Mouse (Mus musculus): ENCODE measurements around the gene Smcp. TPM values are rescaled to one million over a fixed set of nuclear protein-coding genes. Genes with fewer than 3 reads are reported as not detected.

The Smcp gene
- polyA plus RNA-seq, 1 experiment: not detected

DNA sequence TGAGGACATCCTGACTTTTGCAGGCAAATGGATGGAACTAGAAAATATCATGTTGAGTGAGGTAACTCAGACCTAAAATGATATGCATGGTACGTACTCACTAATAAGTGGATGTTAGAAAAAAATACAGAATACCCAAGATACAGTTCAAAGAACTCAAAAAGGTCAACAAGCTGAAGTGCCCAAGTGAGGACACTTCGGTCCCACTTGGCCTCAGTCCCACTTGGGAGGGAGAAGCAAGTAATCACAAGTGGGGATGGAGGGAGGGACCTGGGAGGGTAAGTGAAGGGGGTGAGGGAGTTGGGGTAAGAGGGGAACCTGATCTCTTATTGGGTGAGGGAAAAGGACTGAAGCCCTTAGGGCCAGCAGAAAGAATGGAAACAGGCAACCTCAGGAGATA lies 20.0 kb downstream of the Smcp start:
- Histone ChIP-seq H3K9me3 (replicated peaks; ENCODE audit: control insufficient read depth, insufficient read depth, low read length, poor library complexity, severe bottlenecking) (no peaks in the 10 kb centered on the region), H3K27me3 (ENCODE audit: control insufficient read depth, insufficient read depth, low read length, poor library complexity, severe bottlenecking) (no peaks in the 10 kb centered on the region), H3K4me1 (ENCODE audit: control insufficient read depth, insufficient read depth, low read length) (no peaks in the 10 kb centered on the region), H3K27ac (ENCODE audit: insufficient read depth, low read length) (no peak overlapping the region), H3K4me3 (ENCODE audit: low read depth, low read length) (no peak overlapping the region), H3K36me3 (ENCODE audit: control insufficient read depth, insufficient read depth, low read length, poor library complexity, severe bottlenecking) (no peaks in the 10 kb centered on the region), H3K9ac (ENCODE audit: low read depth, poor library complexity, severe bottlenecking) (no peak overlapping the region)
- TF ChIP-seq CTCF (IDR thresholded peaks at IDR 0.05; ENCODE audit: low read depth, low read length) (no peak), EP300 (IDR thresholded peaks at IDR 0.05; ENCODE audit: insufficient read depth, low read depth, low read length) (no peak), POLR2A (IDR thresholded peaks at IDR 0.05; ENCODE audit: insufficient read depth, low read length) (no peak)

GRCm38 (mm10) chr3:92565418-92565817 lies 23.4 kb downstream of the Smcp start:
- TF ChIP-seq EP300 (IDR thresholded peaks at IDR 0.05; ENCODE audit: insufficient read depth, low read depth, low read length) (no peak), CTCF (IDR thresholded peaks at IDR 0.05; ENCODE audit: low read depth, low read length) (no peak), POLR2A (IDR thresholded peaks at IDR 0.05; ENCODE audit: insufficient read depth, low read length) (no peak)
- Histone ChIP-seq H3K27me3 (ENCODE audit: control insufficient read depth, insufficient read depth, low read length, poor library complexity, severe bottlenecking) (no peaks in the 10 kb centered on the region), H3K9me3 (replicated peaks; ENCODE audit: control insufficient read depth, insufficient read depth, low read length, poor library complexity, severe bottlenecking) (no peaks in the 10 kb centered on the region), H3K36me3 (ENCODE audit: control insufficient read depth, insufficient read depth, low read length, poor library complexity, severe bottlenecking) (no peaks in the 10 kb centered on the region), H3K4me1 (ENCODE audit: control insufficient read depth, insufficient read depth, low read length) (no peaks in the 10 kb centered on the region), H3K9ac (ENCODE audit: low read depth, poor library complexity, severe bottlenecking) (no peak overlapping the region), H3K27ac (ENCODE audit: insufficient read depth, low read length) (no peak overlapping the region), H3K4me3 (ENCODE audit: low read depth, low read length) (no peak overlapping the region)

GRCm38 (mm10) chr3:92534411-92534810 lies 54.4 kb downstream of the Smcp start, which contains the start of gene 2310046K23Rik:
2310046K23Rik (minus strand) TSS chr3:92534511.
- H3K27me3 ChIP-seq (ENCODE audit: control insufficient read depth, insufficient read depth, low read length, poor library complexity, severe bottlenecking): no peaks in the 10 kb centered on the region
- H3K9ac ChIP-seq (ENCODE audit: low read depth, poor library complexity, severe bottlenecking): no peak within 1 kb of the TSS
- TF ChIP-seq CTCF (IDR thresholded peaks at IDR 0.05; ENCODE audit: low read depth, low read length): no peak
- TF ChIP-seq POLR2A (IDR thresholded peaks at IDR 0.05; ENCODE audit: insufficient read depth, low read length): no peak
- TF ChIP-seq EP300 (IDR thresholded peaks at IDR 0.05; ENCODE audit: insufficient read depth, low read depth, low read length): no peak
- no peaks in the 10 kb centered on the region for H3K36me3 ChIP-seq (ENCODE audit: control insufficient read depth, insufficient read depth, low read length, poor library complexity, severe bottlenecking)
- no peaks in the 10 kb centered on the region for H3K9me3 ChIP-seq (replicated peaks; ENCODE audit: control insufficient read depth, insufficient read depth, low read length, poor library complexity, severe bottlenecking)
- no peaks in the 10 kb centered on the region for H3K4me1 ChIP-seq (ENCODE audit: control insufficient read depth, insufficient read depth, low read length)
- H3K4me3 ChIP-seq (ENCODE audit: low read depth, low read length): no peak within 1 kb of the TSS
- H3K27ac ChIP-seq (ENCODE audit: insufficient read depth, low read length): no peak within 1 kb of the TSS

Other genes with a start within 250 kb of the Smcp start
- not detected in 2 replicates for gene Sprr2d, start 249.9 kb downstream of the Smcp start, polyA plus RNA-seq (2011; ENCODE audit: insufficient read depth, insufficient read length, low read depth, missing spikeins)
- gene Sprr2e, start 236.9 kb downstream of the Smcp start, polyA plus RNA-seq (2011; ENCODE audit: insufficient read depth, insufficient read length, low read depth, missing spikeins): not detected in 2 replicates
- not detected in 2 replicates for gene Sprr2f, start 223.8 kb downstream of the Smcp start, polyA plus RNA-seq (2011; ENCODE audit: insufficient read depth, insufficient read length, low read depth, missing spikeins)
- gene Sprr2h, start 203.3 kb downstream of the Smcp start, polyA plus RNA-seq (2011; ENCODE audit: insufficient read depth, insufficient read length, low read depth, missing spikeins): not detected in 2 replicates
- gene Sprr2i, start 181.0 kb downstream of the Smcp start, polyA plus RNA-seq (2011; ENCODE audit: insufficient read depth, insufficient read length, low read depth, missing spikeins): not detected in 2 replicates
- gene Sprr2j-ps, start 170.9 kb downstream of the Smcp start, polyA plus RNA-seq (2011; ENCODE audit: insufficient read depth, insufficient read length, low read depth, missing spikeins): not detected in 2 replicates
- 41.5 and 42.0 TPM in 2 replicates for gene Gm9774, start 159.6 kb downstream of the Smcp start, polyA plus RNA-seq (2011; ENCODE audit: insufficient read depth, insufficient read length, low read depth, missing spikeins)
- gene Sprr2k, start 156.4 kb downstream of the Smcp start, polyA plus RNA-seq (2011; ENCODE audit: insufficient read depth, insufficient read length, low read depth, missing spikeins): not detected in 2 replicates
- not detected in 2 replicates for gene Sprr1b, start 150.2 kb downstream of the Smcp start, polyA plus RNA-seq (2011; ENCODE audit: insufficient read depth, insufficient read length, low read depth, missing spikeins)
- gene Sprr3, start 130.3 kb downstream of the Smcp start, polyA plus RNA-seq (2011; ENCODE audit: insufficient read depth, insufficient read length, low read depth, missing spikeins): not detected in 2 replicates
- gene Sprr1a, start 103.1 kb downstream of the Smcp start, polyA plus RNA-seq (2011; ENCODE audit: insufficient read depth, insufficient read length, low read depth, missing spikeins): 1.5 TPM in 1 of 2 replicates, not detected in the other
- not detected in 2 replicates for gene Sprr4, start 88.5 kb downstream of the Smcp start, polyA plus RNA-seq (2011; ENCODE audit: insufficient read depth, insufficient read length, low read depth, missing spikeins)
- not detected in 2 replicates for gene 2310046K23Rik, start 54.5 kb downstream of the Smcp start, polyA plus RNA-seq (2011; ENCODE audit: insufficient read depth, insufficient read length, low read depth, missing spikeins)
- gene Ivl, start 15.3 kb downstream of the Smcp start, polyA plus RNA-seq (2011; ENCODE audit: insufficient read depth, insufficient read length, low read depth, missing spikeins): not detected in 2 replicates
- gene 2210017I01Rik, start 18.5 kb upstream of the Smcp start, polyA plus RNA-seq (2011; ENCODE audit: insufficient read depth, insufficient read length, low read depth, missing spikeins): not detected in 2 replicates
- not detected in 2 replicates for gene Lce6a, start 32.7 kb upstream of the Smcp start, polyA plus RNA-seq (2011; ENCODE audit: insufficient read depth, insufficient read length, low read depth, missing spikeins)
- not detected in 2 replicates for gene Lce1a1, start 59.3 kb upstream of the Smcp start, polyA plus RNA-seq (2011; ENCODE audit: insufficient read depth, insufficient read length, low read depth, missing spikeins)
- gene Lce1b, start 67.9 kb upstream of the Smcp start, polyA plus RNA-seq (2011; ENCODE audit: insufficient read depth, insufficient read length, low read depth, missing spikeins): not detected in 2 replicates
- gene Lce1a2, start 81.3 kb upstream of the Smcp start, polyA plus RNA-seq (2011; ENCODE audit: insufficient read depth, insufficient read length, low read depth, missing spikeins): not detected in 2 replicates
- gene Lce1c, start 90.2 kb upstream of the Smcp start, polyA plus RNA-seq (2011; ENCODE audit: insufficient read depth, insufficient read length, low read depth, missing spikeins): not detected in 2 replicates
- not detected in 2 replicates for gene Lce1d, start 98.2 kb upstream of the Smcp start, polyA plus RNA-seq (2011; ENCODE audit: insufficient read depth, insufficient read length, low read depth, missing spikeins)
- gene Lce1e, start 120.1 kb upstream of the Smcp start, polyA plus RNA-seq (2011; ENCODE audit: insufficient read depth, insufficient read length, low read depth, missing spikeins): not detected in 2 replicates
- gene Lce1f, start 131.4 kb upstream of the Smcp start, polyA plus RNA-seq (2011; ENCODE audit: insufficient read depth, insufficient read length, low read depth, missing spikeins): not detected in 2 replicates
- gene Gm38119, start 150.1 kb upstream of the Smcp start, polyA plus RNA-seq (2011; ENCODE audit: insufficient read depth, insufficient read length, low read depth, missing spikeins): not detected in 2 replicates
- not detected in 2 replicates for gene Lce1g, start 163.3 kb upstream of the Smcp start, polyA plus RNA-seq (2011; ENCODE audit: insufficient read depth, insufficient read length, low read depth, missing spikeins)
- not detected in 2 replicates for gene Lce1h, start 176.1 kb upstream of the Smcp start, polyA plus RNA-seq (2011; ENCODE audit: insufficient read depth, insufficient read length, low read depth, missing spikeins)
- not detected in 2 replicates for gene Lce1i, start 189.9 kb upstream of the Smcp start, polyA plus RNA-seq (2011; ENCODE audit: insufficient read depth, insufficient read length, low read depth, missing spikeins)
- gene Lce1j, start 201.5 kb upstream of the Smcp start, polyA plus RNA-seq (2011; ENCODE audit: insufficient read depth, insufficient read length, low read depth, missing spikeins): not detected in 2 replicates
- gene Lce1k, start 218.9 kb upstream of the Smcp start, polyA plus RNA-seq (2011; ENCODE audit: insufficient read depth, insufficient read length, low read depth, missing spikeins): not detected in 2 replicates
- not detected in 2 replicates for gene Kprp, start 238.2 kb upstream of the Smcp start, polyA plus RNA-seq (2011; ENCODE audit: insufficient read depth, insufficient read length, low read depth, missing spikeins)